Mouse (Mus musculus) thymus, postnatal 36 days (tissue): ENCODE measurements around the gene Mrps21.
"Not testable (repeated sequence)": the region's sequence is repeated elsewhere in the genome, so short reads cannot be mapped to it uniquely, and the experiment has no call there.

Experiments used
- DNase-seq, 2 experiments: peaks; one replicate each; pipeline ENCODE4 v3.0.0; 2022; ENCODE audit warnings: mixed read lengths in 2 of 2

The Mrps21 gene

DNA sequence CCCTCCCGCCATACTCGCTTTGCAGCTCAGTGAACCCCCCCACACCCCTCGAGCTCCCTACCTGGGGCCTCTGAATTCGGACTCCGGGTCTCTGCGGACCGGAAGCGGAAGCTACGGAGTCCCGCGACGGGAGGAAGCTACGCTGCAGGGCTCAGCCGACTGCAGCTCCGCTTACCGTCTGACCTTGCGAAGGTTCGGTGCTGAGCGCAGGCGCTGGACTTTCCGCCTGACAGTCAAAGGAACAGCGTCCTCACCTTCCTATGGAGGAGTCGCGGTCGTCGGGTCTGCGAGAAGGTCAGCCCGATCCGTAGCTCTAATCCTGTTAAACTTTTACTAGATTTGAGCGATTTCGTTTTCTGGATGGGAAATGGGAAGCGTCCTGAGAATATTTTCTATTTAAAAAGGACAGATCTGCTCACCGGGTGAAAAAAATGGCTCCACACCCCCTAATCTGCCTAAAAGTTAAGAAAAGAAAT lies at the start of gene Mrps21:
Gene Mrps21 (minus strand): TSS at position 128 of the 476 bp plus-strand sequence.
- peak; percentile 80 to 85 for DNase-seq

- not testable (repeated sequence) for DNase-seq
Measured at GRCm38 (mm10) chr3:95920532-95920931, 49.2 kb upstream of the Mrps21 start.

DNA sequence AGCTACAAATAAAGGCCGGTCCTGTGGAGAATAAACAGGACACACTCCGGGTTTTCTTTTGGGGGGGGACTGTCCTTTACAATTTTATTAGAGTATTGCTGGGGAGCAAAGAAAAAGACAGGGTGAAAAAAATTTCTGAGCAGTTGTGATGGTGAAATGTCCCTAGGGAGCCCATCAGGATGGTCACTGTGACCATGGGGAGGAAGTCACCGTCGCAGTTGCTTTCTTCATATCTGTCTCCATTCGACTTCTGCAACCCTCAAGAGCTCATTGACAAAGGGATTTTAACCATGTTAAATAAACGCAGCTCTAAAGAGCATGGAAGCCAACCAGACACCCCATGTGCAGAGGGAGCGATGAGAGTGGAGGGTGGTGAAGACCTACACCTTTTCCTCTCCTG lies 45.4 kb upstream of the Mrps21 start:
- DNase-seq = no peak

- no peak for DNase-seq
Measured at GRCm38 (mm10) chr3:95914706-95915105, 43.4 kb upstream of the Mrps21 start.

- no peak for DNase-seq
Measured at GRCm38 (mm10) chr3:95907613-95908012, 36.3 kb upstream of the Mrps21 start.

DNA sequence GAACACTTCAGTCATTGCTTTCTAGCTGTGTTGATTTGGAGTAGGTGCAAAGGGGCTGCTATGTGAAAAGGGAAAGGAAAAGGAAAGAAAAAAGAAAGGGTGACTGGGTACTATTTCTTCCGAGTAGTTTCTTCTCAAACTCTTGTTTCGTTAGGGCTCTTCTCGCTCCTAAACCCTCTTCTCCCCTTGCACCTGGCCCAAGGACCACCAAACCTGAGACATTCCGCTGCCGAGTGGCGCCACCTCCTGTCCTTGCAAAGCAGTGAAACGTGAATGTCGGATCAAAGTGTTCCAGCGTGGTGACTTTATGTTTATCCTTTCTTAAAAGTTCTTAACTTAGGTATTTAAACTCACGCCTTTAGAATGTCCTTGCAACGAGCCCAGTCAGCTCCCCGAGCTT lies 35.5 kb upstream of the Mrps21 start:
- DNase-seq = peak; percentile 80 to 81

GRCm38 (mm10) chr3:95905940-95906492 lies 34.7 kb upstream of the Mrps21 start:
- peak; percentile 58 to 62 for DNase-seq

DNA sequence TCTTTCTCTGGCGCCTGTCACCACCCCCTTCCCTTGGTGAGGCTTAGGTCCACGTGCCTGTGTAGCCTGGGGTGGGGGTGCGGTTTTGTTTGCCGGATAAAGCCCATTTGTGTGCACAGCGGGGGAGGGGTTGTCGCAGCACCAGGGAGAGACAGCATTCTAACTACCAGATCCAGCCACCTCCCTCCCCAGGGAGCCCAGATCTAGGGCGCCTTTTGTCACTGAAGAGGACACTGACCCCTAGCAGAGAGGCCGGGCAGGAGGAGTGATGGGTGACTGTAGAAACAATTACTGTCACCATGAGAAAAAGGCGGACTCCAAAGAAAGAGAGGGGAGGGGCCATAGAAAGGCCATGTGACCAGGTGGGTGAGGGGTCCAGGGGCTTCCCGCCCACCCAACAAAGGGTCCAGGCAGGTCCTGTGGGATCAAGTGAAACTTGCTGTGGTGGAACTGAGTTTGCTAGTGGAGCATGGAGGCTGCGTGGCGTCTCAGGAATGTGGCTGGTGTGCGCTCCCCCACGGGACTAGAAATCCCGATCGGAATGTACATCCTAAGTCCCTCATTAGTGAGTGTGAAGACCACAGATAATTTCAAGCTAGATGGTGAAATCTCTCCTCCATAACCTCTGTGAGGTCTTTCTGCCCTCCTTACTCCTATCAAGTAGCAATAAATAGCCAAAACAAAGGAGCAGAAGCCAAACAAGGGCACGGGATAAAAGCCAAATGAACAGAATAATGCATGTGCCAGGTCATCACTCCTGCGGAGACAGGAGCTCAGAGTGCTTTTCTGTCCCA lies 34.0 kb upstream of the Mrps21 start:
- peak; percentile 36 to 61 for DNase-seq

- no peak for DNase-seq
Measured at GRCm38 (mm10) chr3:95904568-95904967, 33.2 kb upstream of the Mrps21 start, which contains the start of gene Car14. Car14 (minus strand) TSS chr3:95904691.

DNA sequence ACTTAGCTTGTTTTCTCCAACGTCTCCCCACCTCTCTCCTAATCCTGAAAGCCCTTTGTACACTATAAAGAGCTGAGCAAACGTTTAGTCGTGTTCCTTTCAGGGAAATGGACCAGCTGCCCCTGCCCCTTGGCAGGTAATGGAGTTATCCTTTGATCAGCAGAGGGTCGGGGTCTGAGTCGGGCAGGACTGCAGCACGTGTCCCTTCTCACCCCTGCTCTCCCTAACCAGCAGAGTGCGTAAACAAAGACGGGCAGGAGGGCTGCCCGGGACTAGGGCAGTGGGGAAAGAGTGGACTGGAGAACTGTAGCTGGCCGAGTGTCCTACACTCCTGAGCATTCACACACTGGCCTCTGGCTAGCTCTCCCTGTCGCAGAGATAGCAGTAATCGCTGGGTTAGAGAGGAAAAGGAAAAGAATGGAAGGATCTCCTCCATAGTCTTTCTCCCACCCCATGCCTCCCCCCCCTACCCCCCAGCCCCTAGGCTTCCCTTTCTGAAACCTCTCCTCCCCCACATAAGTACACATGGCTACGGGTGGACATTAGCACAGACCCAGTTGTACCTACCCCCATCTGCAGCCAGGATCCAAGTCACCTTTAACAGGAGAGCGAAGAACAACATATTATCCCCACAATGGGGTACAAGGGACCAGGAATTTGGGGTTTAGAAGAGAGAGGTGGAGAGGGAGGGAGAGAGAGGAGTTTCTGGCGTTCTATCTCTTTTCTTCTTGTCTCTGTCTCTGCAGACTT lies 32.6 kb upstream of the Mrps21 start:
- DNase-seq = no peak

GRCm38 (mm10) chr3:95902643-95903042 lies 31.3 kb upstream of the Mrps21 start:
- DNase-seq = no peak

DNA sequence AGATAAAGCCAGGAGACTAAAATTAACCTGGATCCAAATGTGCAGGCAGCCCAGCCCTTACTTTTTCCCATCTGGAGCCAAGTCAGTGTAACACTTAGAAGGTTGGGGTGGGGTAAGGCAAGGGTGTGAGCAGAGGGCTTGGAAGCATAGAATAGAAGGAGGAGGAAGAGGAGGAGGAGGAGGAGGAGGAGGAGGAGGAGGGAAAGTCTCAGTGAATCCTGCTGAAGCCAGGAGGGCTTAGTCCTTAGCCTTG lies 31.0 kb upstream of the Mrps21 start:
- no peak for DNase-seq

- DNase-seq = no peak
Measured at GRCm38 (mm10) chr3:95901616-95902372, 30.5 kb upstream of the Mrps21 start.

DNA sequence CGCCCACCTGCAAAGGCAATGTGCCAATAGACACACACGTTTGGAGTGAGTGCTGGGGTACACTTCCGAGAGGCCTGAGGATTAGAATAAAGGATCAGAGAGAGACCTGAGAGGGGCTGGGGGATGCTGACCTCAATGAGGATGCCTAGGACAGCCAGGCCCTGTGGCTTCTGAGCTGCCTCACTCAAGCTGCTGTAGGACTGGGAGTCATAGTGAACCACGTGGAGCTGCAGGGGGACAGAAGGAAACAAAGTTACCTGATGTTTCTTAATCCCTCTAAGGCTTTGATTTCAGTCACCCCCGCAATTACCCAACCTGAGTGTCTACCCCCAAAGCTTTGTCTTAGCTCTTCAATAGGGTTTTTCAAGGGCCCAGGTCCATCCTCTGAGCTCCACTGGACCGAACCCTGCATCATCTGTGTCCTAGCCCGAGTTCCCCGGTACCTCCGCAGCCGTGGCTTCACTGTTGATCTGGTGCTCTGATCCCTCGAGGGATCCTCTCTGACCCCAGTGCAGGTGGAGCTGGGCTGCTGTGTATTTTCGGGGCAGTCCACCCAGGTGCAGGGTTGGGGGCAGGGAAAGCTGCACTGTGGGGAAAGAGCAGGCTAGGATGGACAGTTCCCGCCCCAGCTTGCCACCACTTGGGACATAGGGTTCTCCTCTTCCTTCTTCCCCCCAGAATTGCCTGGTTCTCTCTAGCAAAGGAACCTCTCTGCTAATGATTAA lies 28.6 kb upstream of the Mrps21 start:
- no peak for DNase-seq

DNA sequence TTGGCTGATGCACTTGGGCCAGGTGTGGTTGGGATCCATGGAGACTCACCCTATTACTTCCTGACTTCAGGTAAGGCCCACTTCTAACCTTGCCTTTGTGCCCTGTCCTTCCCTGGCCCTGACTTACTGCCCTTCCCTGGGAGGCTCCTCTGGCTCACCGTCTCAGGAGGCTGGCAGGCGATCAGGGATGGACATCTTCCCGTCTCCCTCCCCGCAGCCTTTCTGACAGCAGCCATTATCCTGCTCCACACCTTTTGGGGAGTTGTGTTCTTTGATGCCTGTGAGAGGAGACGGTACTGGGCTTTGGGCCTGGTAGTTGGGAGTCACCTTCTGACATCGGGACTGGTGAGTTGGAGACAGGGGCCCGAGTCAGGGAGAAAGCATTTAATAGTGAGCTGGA lies 24.2 kb upstream of the Mrps21 start:
- not testable (repeated sequence) for DNase-seq

DNA sequence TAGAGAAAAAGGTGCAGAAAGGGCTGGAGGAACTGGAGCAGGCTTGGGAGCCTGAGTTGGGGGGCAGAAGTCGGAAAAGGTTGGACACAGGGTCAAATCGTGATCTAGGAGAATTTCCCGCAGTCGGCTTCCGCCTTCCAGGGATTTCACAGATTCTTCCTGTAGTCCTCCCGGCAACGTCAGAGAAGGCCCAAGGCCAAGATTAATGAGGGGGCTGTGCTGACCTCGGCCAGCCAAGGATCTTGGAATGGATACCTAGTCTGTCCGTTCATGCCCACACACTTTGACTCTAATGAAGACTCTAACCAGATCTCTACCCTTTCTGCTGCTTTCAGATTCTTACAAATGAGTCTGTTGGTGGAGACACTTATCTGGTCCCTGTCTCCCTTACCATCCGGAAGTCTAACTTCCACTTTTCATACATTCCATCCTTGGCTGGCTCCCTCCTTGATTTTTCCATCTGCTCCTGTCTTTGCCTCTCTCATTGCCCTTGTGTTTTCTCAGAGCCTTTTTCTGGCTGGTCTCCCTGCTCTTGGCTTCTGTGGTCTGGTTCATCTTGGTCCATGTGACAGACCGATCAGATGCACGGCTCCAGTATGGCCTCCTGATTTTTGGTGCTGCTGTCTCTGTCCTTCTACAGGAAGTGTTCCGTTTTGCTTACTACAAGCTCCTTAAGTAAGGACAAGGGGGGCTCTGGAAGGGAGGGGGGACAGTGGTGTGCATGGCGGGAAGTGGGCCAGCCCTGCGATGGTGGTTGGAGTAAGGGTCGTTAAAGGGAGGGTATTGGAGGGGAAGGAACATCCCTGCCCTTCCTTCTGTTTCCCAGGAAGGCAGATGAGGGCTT lies 23.2 kb upstream of the Mrps21 start:
- peak; percentile 29 to 35 for DNase-seq

DNA sequence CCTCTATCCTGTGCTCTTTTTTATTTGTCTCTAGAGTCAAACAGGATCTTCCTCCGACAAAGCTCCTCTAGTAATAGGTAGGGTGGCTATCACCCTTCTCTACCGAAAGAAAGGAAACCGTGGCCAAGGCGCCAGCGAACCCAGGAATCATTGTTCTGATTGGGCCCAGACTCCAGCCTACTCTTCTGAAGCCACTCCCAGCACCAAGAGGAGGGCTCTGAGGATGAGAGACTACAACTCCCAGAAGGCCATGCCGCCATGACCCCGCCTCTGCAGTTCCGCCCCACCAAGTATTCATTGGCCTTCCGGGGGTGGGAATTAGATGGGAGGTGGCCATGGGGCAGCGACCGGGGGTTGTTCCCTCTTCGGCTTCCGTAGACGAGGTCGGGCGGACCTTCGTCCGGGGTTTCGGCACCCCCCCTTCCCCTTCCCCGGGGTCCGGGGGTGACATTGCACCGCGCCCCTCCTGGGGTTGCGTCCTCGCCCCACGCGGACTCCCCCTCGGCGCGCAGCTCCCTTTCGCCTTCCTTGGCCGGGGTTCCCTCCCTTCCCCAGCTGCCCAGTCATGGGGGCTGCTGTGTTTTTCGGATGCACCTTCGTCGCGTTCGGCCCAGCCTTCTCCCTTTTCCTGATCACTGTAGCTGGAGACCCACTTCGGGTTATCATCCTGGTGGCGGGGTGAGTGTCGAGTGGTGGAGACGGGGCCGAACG lies 22.4 kb upstream of the Mrps21 start, which contains the start of gene Aph1a:
Gene Aph1a (plus strand): TSS at position 364 of the 711 bp plus-strand sequence.
- DNase-seq = peak; percentile 93 to 97

- peak; percentile 31 to 48 for DNase-seq
Measured at GRCm38 (mm10) chr3:95893126-95893525, 21.8 kb upstream of the Mrps21 start.

- no peak for DNase-seq
Measured at GRCm38 (mm10) chr3:95892066-95893052, 21.0 kb upstream of the Mrps21 start.
